Mouse (Mus musculus): ENCODE data around the gene Inpp5a. TPM values are rescaled to one million over a fixed set of nuclear protein-coding genes. Genes with fewer than 3 reads are reported as not detected.
A peak's percentile ranks its signal among the peaks of the same experiment; 100 is the strongest.
"Not testable (repeated sequence)": the region's sequence is repeated elsewhere in the genome, so short reads cannot be mapped to it uniquely, and the experiment has no call there.

The Inpp5a gene
- total RNA-seq, 2 experiments from 2014 or later: 48.2 to 49.4 TPM

GRCm38 (mm10) chr7:139392691-139393235 is 3.9 kb downstream of the Inpp5a start:
- no peak for DNase-seq (ENCODE audit: low spot score in 2 of 2)
- intact Hi-C loops (cut with DNase I): loop anchor here (10.0 kb wide), 1 partner anchor 158 kb away; no protein-coding TSS in a partner anchor

GRCm38 (mm10) chr7:139397521-139397920 is 8.6 kb downstream of the Inpp5a start:
- intact Hi-C loops (cut with DNase I): loop anchor here (10.0 kb wide), 1 partner anchor 163 kb away; no protein-coding TSS in a partner anchor
- peak; percentile 44 to 47 for DNase-seq (ENCODE audit: low spot score in 2 of 2)

- intact Hi-C loops (cut with DNase I): loop anchor here (10.0 kb wide), 1 partner anchor 163 kb away; no protein-coding TSS in a partner anchor
- DNase-seq (ENCODE audit: low spot score in 2 of 2): no peak
These were observed 9.2 kb downstream of the Inpp5a start for GRCm38 (mm10) chr7:139398111-139398510.

GRCm38 (mm10) chr7:139398530-139399021 is 9.7 kb downstream of the Inpp5a start:
- no peak for DNase-seq (ENCODE audit: low spot score in 2 of 2)
- intact Hi-C loops (cut with DNase I): loop anchor here (10.0 kb wide), 1 partner anchor 164 kb away; no protein-coding TSS in a partner anchor

DNA sequence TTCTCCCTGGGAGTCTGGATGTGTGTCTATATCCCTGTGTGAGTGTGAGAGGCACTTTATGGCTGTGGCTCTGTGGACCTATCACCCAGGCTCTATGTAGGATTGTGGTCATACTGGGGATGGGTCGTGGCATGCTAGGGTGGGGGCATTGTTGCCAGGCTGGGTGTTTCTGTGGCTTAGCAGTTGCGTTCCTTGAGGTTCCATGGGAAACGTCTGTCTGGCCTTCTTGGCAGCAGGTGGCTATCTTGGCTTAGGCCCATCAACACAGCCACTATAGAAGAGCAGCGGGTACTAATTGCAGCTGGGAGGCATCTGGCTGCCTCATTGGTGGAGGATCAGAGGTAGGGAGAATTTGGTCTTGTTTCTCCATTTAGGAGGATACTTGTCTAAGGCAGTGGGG is 10.7 kb downstream of the Inpp5a start:
- intact Hi-C loops (cut with DNase I): loop anchor here (10.0 kb wide), 1 partner anchor 165 kb away; no protein-coding TSS in a partner anchor
- no peak for DNase-seq (ENCODE audit: low spot score in 2 of 2)

DNA sequence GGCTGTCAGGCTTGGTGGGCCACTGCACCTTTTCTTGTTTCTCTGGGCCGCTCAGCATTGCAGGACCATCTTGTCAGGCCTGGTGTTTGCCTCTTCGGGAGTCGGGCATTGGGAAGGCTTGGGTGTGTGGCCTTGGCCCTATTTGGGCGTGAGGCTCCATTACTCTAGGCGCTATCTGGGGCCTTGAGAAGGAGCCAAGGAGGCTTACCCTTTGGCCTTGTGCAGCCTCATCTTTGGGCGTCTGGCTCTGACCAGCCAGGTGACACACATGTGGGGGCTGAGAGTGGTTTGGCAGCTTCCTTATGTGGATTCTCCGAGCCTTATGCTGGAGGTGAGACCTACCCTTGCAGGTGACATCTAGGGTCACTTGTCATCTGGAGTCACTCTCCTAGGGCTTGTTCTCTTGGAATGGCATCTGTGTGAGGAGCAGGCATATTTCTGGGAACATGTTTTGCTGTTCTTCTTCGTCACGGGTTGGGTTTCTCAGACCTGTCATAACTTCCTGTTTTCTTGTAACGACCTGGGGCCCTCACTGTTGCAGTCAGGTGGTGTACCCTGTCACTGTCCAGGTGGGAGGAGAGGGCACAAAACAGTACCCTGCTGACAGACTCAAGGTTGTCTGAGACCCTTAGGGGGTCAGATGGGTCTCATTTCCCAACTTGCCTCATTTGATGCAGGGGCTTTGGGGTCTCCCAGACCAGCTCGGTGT is 11.2 kb downstream of the Inpp5a start:
- DNase-seq (ENCODE audit: low spot score in 2 of 2): no peak
- intact Hi-C loops (cut with DNase I): loop anchor here (10.0 kb wide), 1 partner anchor 165 kb away; no protein-coding TSS in a partner anchor

- intact Hi-C loops (cut with DNase I): no loop called here
- DNase-seq (ENCODE audit: low spot score in 2 of 2): no peak
These were observed 12.0 kb downstream of the Inpp5a start for GRCm38 (mm10) chr7:139400926-139401325.

GRCm38 (mm10) chr7:139401791-139402190 is 12.9 kb downstream of the Inpp5a start:
- intact Hi-C loops (cut with DNase I): no loop called here
- DNase-seq (ENCODE audit: low spot score in 2 of 2): no peak

GRCm38 (mm10) chr7:139402721-139403120 is 13.8 kb downstream of the Inpp5a start:
- intact Hi-C loops (cut with DNase I): no loop called here
- DNase-seq (ENCODE audit: low spot score in 2 of 2): no peak

DNA sequence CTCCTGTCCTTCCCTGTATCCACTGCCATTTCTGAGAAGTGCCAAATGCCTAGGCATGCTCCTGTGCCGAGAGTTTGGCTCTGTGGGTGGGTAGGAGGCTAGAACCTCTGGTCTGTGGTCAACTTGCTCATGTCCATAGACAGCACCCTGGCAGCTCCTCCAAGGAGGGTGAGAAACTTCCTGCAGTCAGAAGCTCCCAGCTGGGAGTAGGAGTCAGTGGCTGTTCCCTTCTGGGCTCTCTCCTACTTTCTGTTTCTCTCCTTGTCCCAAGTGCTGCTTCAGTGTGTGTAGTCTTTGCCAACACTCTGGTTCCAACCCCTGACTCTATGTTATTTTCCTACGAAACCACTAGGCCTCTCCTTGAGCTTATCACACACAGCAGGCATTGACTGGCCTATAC is 17.7 kb downstream of the Inpp5a start:
- DNase-seq (ENCODE audit: low spot score in 2 of 2): no peak
- intact Hi-C loops (cut with DNase I): no loop called here

- DNase-seq (ENCODE audit: low spot score in 2 of 2): no peak
- intact Hi-C loops (cut with DNase I): no loop called here
These were observed 19.1 kb downstream of the Inpp5a start for GRCm38 (mm10) chr7:139407966-139408365.

DNA sequence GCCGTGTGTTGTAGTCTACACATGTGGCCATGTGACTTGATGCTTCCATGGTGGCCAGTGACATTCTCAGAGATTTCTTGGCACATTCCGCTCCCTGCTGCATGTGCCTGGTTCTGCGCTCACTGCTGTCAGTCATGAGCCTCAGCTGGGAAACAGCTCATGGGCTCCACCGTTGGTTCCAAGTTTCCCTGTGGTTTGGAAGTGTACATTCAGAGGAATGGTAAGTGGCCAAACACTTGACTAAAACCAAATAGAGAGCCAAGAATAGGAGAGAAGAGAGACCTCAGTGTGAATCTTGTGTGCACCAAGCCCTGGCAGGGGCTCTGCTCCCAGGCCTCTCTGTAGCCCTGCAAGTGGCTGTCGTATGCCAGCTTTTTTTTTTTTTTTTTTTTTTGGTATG is 21.0 kb downstream of the Inpp5a start:
- DNase-seq (ENCODE audit: low spot score in 2 of 2): no peak
- intact Hi-C loops (cut with DNase I): no loop called here

DNA sequence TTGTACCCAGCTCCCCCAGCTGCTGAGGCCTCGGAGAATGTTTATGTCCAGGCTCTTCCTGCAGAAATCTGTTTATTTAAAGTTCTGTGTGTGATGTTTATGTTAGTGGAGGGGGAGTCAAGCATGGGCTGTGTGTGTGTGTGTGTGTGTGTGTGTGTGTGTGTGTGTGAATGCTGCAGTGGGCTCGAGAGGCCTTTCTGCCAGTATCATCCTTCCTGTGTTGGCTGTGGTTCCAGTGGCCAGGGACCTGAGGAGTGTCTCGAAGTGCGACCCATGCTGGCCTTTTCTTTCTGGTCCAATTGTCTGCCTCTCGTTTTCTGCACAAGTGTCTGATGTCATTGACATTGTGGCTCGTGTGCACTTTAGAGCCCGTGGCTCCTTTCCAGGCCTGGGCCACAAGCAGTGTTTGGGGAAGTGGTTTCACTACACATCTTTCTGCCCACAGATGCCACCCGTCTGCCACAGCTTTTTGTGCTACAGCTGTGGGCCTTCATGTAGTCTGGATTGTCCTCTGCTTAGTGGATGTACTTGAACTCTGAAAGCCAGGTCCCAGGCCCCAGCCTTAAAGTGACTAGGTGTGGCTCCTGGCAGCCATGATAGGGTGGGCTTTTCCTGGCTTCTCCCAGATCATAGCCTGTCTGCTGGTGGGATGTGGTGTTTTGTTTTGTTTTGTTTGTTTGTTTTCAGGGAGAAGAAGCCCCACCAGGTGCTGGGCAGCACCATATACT is 23.5 kb downstream of the Inpp5a start:
- intact Hi-C loops (cut with DNase I): no loop called here
- DNase-seq (ENCODE audit: low spot score in 2 of 2): no peak

DNA sequence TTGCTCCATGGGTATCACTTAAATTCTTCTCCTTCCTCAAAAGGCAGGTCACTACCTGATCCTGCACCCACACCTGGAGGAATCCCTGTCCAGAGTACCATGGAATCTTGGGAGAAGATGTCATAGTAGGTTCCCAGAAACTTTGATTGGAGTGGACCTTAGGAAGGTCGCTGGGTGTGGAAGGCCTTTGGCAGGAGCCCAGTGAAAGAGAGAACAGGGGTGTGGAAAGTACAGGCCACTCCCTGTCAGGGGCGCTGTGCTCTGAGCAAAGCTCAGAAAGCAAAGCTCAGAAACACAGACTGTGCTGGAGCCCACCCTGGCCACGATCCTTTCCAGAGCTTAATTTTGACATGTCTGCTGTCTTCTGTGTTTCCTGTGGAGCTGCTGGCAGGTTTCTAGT is 24.5 kb downstream of the Inpp5a start:
- intact Hi-C loops (cut with DNase I): no loop called here
- DNase-seq (ENCODE audit: low spot score in 2 of 2): no peak

- intact Hi-C loops (cut with DNase I): no loop called here
- no peak for DNase-seq (ENCODE audit: low spot score in 2 of 2)
These were observed 26.8 kb downstream of the Inpp5a start for GRCm38 (mm10) chr7:139415616-139416225.

DNA sequence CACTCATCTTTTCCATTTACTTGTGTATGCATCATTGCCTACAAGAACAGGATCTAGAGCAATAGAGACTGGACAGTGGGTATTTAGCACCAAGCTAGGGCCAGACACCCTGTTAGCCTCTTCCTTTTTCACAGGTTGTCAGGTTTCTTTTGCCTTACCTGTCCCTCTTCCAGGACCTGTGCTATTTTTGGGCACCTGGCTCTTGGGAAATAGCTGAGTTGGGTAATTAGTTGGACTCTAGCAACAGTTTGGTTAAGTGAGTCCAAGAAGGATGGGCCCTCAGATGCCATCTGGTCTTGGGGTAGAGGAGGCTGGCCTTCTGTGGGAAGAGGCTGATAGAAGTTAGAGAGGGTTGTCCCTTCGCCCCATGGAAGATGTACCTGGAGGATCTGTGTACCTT is 29.5 kb downstream of the Inpp5a start:
- intact Hi-C loops (cut with DNase I): no loop called here
- no peak for DNase-seq (ENCODE audit: low spot score in 2 of 2)

GRCm38 (mm10) chr7:139422827-139423226 is 33.9 kb downstream of the Inpp5a start:
- intact Hi-C loops (cut with DNase I): no loop called here
- DNase-seq (ENCODE audit: low spot score in 2 of 2): peak in 1 of 2 experiments; percentile 32

DNA sequence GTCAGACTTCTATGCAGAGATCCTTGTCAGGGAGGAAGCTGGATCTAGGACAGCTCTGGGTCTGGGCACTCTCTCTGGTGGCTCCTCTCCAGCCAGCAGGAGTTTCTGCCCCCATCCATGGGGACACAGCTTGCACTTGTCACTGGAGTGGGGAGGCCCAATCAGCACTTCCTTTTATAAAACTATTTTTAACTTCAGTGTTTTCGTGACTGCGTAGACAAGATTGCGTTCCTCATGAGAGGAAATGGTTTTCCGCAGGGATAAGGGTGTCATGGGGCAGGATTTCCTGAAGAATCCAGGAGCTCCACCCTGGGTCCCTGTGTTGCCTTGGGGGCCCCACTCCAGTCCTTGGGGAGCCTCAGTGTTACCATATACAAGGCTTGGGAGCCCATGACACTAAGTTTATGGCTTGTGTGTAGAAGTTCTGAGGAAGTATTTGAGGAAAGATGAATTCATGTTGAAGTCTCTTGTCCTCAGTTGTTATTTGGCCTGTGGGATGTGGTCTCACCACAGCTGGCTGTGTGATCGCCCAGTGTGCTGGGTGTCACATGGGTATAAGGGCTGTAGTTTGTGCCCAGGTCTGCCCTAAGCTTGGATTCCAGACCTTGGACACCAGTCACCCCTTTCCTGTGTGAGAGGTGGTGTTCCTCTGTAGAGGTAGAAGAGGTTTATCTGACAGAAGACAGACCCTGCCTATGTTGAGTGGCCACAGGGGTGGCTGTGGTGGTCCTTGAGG is 45.4 kb downstream of the Inpp5a start:
- DNase-seq (ENCODE audit: low spot score in 2 of 2): no peak
- intact Hi-C loops (cut with DNase I): no loop called here

- DNase-seq (ENCODE audit: low spot score in 2 of 2); intact Hi-C loops (cut with DNase I): not testable (repeated sequence)
These were observed 46.0 kb downstream of the Inpp5a start for GRCm38 (mm10) chr7:139434931-139435330.
